Mouse (Mus musculus) CD4-positive naive resting alpha-beta T cell, adult 57 days (primary cell): Measurements from ENCODE around the gene Nek8. TPM values are rescaled to one million over a fixed set of nuclear protein-coding genes. Genes with fewer than 3 reads are reported as not detected.

ENCODE experiments used
- total RNA-seq: library from RNA; stranded (reverse); gene quantifications from one replicate; pipeline ENCODE4 v1.2.4, GENCODE M21; 2023

Gene Nek8
- 9.1 TPM for total RNA-seq

GRCm38 (mm10) chr11:78176402-78176862 lies at the start of gene Nek8, which contains the start of gene Tlcd1:
Gene Nek8 (minus strand): TSS chr11:78176675.
Gene Tlcd1 (plus strand): TSS chr11:78176711.

GRCm38 (mm10) chr11:78193113-78193512 lies 16.6 kb upstream of the Nek8 start, which contains the start of gene Proca1:
Gene Proca1 (plus strand): TSS chr11:78193392.

GRCm38 (mm10) chr11:78188331-78189233 lies 12.1 kb upstream of the Nek8 start, which contains the start of gene Rab34:
Gene Rab34 (plus strand): TSS chr11:78188430.

GRCm38 (mm10) chr11:78182961-78183844 lies 6.7 kb upstream of the Nek8 start, which contains the start of gene Rpl23a:
Gene Rpl23a (minus strand): TSS chr11:78183584.

GRCm38 (mm10) chr11:78164924-78165760 lies 11.3 kb downstream of the Nek8 start, which contains the start of gene Traf4:
Gene Traf4 (minus strand): TSS chr11:78165589.

Other genes starting within 250 kb of the Nek8 start
- gene Sez6, start 245.9 kb downstream of the Nek8 start, total RNA-seq, result not detected
- gene Phf12, start 193.9 kb downstream of the Nek8 start, total RNA-seq, result 133 TPM
- gene Dhrs13, start 144.4 kb downstream of the Nek8 start, total RNA-seq, result 6.0 TPM
- 30.3 TPM for gene Flot2, start 138.7 kb downstream of the Nek8 start, total RNA-seq
- 27.6 TPM for gene Eral1, start 96.3 kb downstream of the Nek8 start, total RNA-seq
- 21.7 TPM for gene Fam222b, start 82.0 kb downstream of the Nek8 start, total RNA-seq
- 38.9 TPM for gene Traf4, start 11.1 kb downstream of the Nek8 start, total RNA-seq
- gene Tlcd1, start within 50 bp of the Nek8 start, total RNA-seq, result 8.9 TPM
- 3,317 TPM for gene Rpl23a, start 6.9 kb upstream of the Nek8 start, total RNA-seq
- gene Rab34, start 11.8 kb upstream of the Nek8 start, total RNA-seq, result 0.35 TPM
- not detected for gene Proca1, start 16.7 kb upstream of the Nek8 start, total RNA-seq
- 41.2 TPM for gene Sdf2, start 69.1 kb upstream of the Nek8 start, total RNA-seq
- 80.8 TPM for gene Supt6, start 69.3 kb upstream of the Nek8 start, total RNA-seq
- 107 TPM for gene 2610507B11Rik, start 85.1 kb upstream of the Nek8 start, total RNA-seq
- 1.7 TPM for gene BC030499, start 114.2 kb upstream of the Nek8 start, total RNA-seq
- gene Spag5, start 124.9 kb upstream of the Nek8 start, total RNA-seq, result 1.7 TPM
- gene Aldoc, start 146.3 kb upstream of the Nek8 start, total RNA-seq, result 38.4 TPM
- 49.7 TPM for gene Pigs, start 151.7 kb upstream of the Nek8 start, total RNA-seq
- 15.1 TPM for gene Unc119, start 166.8 kb upstream of the Nek8 start, total RNA-seq
- not detected for gene Foxn1, start 209.9 kb upstream of the Nek8 start, total RNA-seq
- not detected for gene Slc13a2, start 245.5 kb upstream of the Nek8 start, total RNA-seq